Mouse (Mus musculus) bone marrow macrophage, adult 2 months (primary cell): ENCODE measurements around the gene Umps.

ENCODE experiments used
- CTCF ChIP-seq: IDR thresholded peaks from 2 replicates; pipeline ENCODE4 v1.5.1; 2012; ENCODE audit warnings: low read depth, mild to moderate bottlenecking, low read length, moderate library complexity
- POLR2A ChIP-seq: IDR thresholded peaks from 2 replicates; pipeline ENCODE4 v1.6.1; 2012; ENCODE audit warnings: mild to moderate bottlenecking, low read depth, low read length, borderline replicate concordance

DNA sequence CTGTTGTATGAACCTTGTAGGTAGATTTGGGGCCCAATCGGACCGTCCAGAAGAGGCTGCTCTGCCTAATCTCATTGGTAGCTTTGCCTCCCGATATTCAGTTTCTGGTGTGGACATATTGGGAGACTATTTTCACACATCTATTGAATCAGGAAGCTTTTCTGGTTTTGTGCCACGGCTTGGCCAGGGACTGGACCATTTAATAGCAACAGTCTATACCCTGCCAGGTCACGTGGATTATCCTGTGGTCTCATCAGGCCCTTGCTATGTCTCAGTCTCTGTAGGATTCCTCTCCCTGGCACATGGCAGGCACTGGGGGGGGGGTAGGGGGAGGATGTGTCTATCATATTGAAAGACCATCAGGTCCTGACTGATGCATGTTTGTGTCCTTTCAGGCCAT lies 26.7 kb downstream of the Umps start:
- TF ChIP-seq POLR2A (no peak), CTCF (no peak)
